24 mouse cellular contexts compared by ENCODE assay signal in the genomic region with DNA sequence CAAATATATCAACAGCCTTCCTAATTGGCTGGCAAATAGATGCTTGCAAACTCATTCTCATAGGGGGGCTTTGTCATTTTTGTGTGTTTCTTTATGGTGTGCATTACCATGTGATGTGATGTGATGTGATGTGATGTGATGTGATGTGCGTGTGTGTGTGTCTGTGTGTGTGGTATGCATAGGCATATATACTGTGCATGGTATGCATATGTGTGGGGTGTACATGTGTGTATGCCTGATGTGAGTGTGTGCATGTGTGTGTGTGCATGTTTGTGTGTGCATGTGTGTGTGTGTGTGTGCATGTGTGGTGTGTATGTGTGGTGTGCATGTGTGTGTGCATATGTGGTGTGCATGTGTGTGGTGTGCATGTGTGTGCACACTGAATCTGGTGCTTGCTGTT. TPM values are rescaled to one million over a fixed set of nuclear protein-coding genes. Genes with fewer than 3 reads are reported as not detected.
DNase-seq lines count a peak whose midpoint lies in the region; ATAC-seq and TF ChIP-seq lines count a peak whose summit lies in the region.
"Had no signal": no experiment of that assay in that cellular context is flagged by ENCODE, and none has a peak within 500 bp of the region (broad histone marks: within the 10 kb centered on the region; RNA-seq: fewer than 3 reads in every experiment).

No protein-coding gene starts in this region.

- 0 out of 2 replicates have a peak, but pooled peaks have one; percentile 58 for ATAC-seq in embryonic facial prominence, embryonic 12.5 days (ENCODE audit: insufficient number of reproducible peaks, insufficient read depth, low FRiP score, low TSS enrichment)
- 0 out of 2 replicates have a peak, but pooled peaks have one; percentile 51 for ATAC-seq in limb, embryonic 14.5 days (ENCODE audit: low FRiP score, low read depth)
- ATAC-seq in neural tube, embryonic 15.5 days (ENCODE audit: low FRiP score), result no peak
- ATAC-seq: activated CD4-positive, CD25-positive, alpha-beta regulatory T cell, adult 4 months; CD4-positive, CD25-positive, alpha-beta regulatory T cell, adult 4 months; forebrain, embryonic 13.5 days; forebrain, embryonic 15.5 days; forebrain, postnatal 0 days; Patski had no signal

- H3K4me1 ChIP-seq in embryonic facial prominence, embryonic 12.5 days, result no peaks in the 10 kb centered on the region
- H3K4me1 ChIP-seq in embryonic facial prominence, embryonic 10.5 days, result peaks cover 5% of the 10 kb centered on the region; the same call in 1 of the 2 replicates
- no peaks in the 10 kb centered on the region for H3K4me1 ChIP-seq in limb, embryonic 14.5 days (ENCODE audit: control insufficient read depth, insufficient read depth, low read length)
- no peaks in the 10 kb centered on the region for H3K4me1 ChIP-seq in limb, embryonic 10.5 days
- no peaks in the 10 kb centered on the region for H3K4me1 ChIP-seq in neural tube, embryonic 15.5 days
- H3K4me1 ChIP-seq: forebrain, embryonic 13.5 days; forebrain, embryonic 15.5 days had no signal

- H3K9ac ChIP-seq in embryonic facial prominence, embryonic 12.5 days, result no peak overlapping the region
- H3K9ac ChIP-seq in limb, embryonic 14.5 days (ENCODE audit: low read depth, low read length, severe bottlenecking), result no peak overlapping the region
- H3K9ac ChIP-seq in neural tube, embryonic 15.5 days (replicated peaks), result no peak overlapping the region
- H3K9ac ChIP-seq: forebrain, embryonic 13.5 days; forebrain, embryonic 15.5 days; forebrain, postnatal 0 days had no signal

- H3K27ac ChIP-seq in embryonic facial prominence, embryonic 12.5 days, result no peak overlapping the region
- H3K27ac ChIP-seq in embryonic facial prominence, embryonic 10.5 days (replicated peaks), result no peak overlapping the region
- no peak overlapping the region for H3K27ac ChIP-seq in limb, embryonic 14.5 days (replicated peaks; ENCODE audit: low read depth, low read length)
- no peak overlapping the region for H3K27ac ChIP-seq in limb, embryonic 10.5 days
- no peak overlapping the region for H3K27ac ChIP-seq in neural tube, embryonic 15.5 days (replicated peaks)
- H3K27ac ChIP-seq: forebrain, embryonic 13.5 days; forebrain, embryonic 15.5 days had no signal

- H3K4me2 ChIP-seq in embryonic facial prominence, embryonic 12.5 days (replicated peaks), result no peak overlapping the region
- no peak overlapping the region for H3K4me2 ChIP-seq in limb, embryonic 14.5 days (replicated peaks; ENCODE audit: low read depth, low read length, severe bottlenecking)
- no peak overlapping the region for H3K4me2 ChIP-seq in neural tube, embryonic 15.5 days
- H3K4me2 ChIP-seq: forebrain, embryonic 13.5 days; forebrain, embryonic 15.5 days had no signal

- no peak for DNase-seq in embryonic facial prominence, embryonic 10.5 days (ENCODE audit: low spot score)
- no peak for DNase-seq in limb, embryonic 14.5 days (ENCODE audit: low spot score)
- no peak for DNase-seq in limb, embryonic 10.5 days (ENCODE audit: low spot score)
- DNase-seq in neural tube, embryonic 10.5 days (ENCODE audit: extremely low spot score, low spot score), result peak; percentile 7
- DNase-seq: adrenal gland, adult 8-10 months; adrenal gland, postnatal 14 days; adrenal gland, postnatal 36 days; B cell, adult 2 months; cerebellum, adult 11-12 months; cerebellum, adult 2 months; cerebellum, adult 9-10 months; cerebellum, postnatal 10 days; cerebellum, postnatal 25 days; forebrain, postnatal 0 days had no signal

- H3K4me3 ChIP-seq in embryonic facial prominence, embryonic 12.5 days, result no peak overlapping the region
- H3K4me3 ChIP-seq in embryonic facial prominence, embryonic 10.5 days, result no peak overlapping the region
- no peak overlapping the region for H3K4me3 ChIP-seq in limb, embryonic 14.5 days (replicated peaks; ENCODE audit: low read length)
- no peak overlapping the region for H3K4me3 ChIP-seq in limb, embryonic 10.5 days
- H3K4me3 ChIP-seq in neural tube, embryonic 15.5 days (replicated peaks), result no peak overlapping the region
- H3K4me3 ChIP-seq: forebrain, embryonic 13.5 days; forebrain, embryonic 15.5 days had no signal

- H3K27me3 ChIP-seq in embryonic facial prominence, embryonic 12.5 days, result no peaks in the 10 kb centered on the region
- H3K27me3 ChIP-seq in embryonic facial prominence, embryonic 10.5 days (replicated peaks; ENCODE audit: low read depth, poor library complexity, severe bottlenecking), result no peaks in the 10 kb centered on the region
- H3K27me3 ChIP-seq in limb, embryonic 14.5 days (ENCODE audit: control insufficient read depth, insufficient read depth, low read length), result no peaks in the 10 kb centered on the region
- no peaks in the 10 kb centered on the region for H3K27me3 ChIP-seq in limb, embryonic 10.5 days (ENCODE audit: low read depth, poor library complexity, severe bottlenecking)
- H3K27me3 ChIP-seq in neural tube, embryonic 15.5 days (replicated peaks), result no peaks in the 10 kb centered on the region
- H3K27me3 ChIP-seq: CH12.LX; forebrain, embryonic 13.5 days; forebrain, embryonic 15.5 days; Patski had no signal

- TF ChIP-seq POLR2A in limb, embryonic 14.5 days (IDR thresholded peaks at IDR 0.05; ENCODE audit: borderline replicate concordance, extremely low read depth, insufficient read depth, insufficient read length), result no peak

- H3K9me3 ChIP-seq in embryonic facial prominence, embryonic 12.5 days, result peaks cover 3% of the 10 kb centered on the region; the same call in 1 of the 2 replicates
- no peaks in the 10 kb centered on the region for H3K9me3 ChIP-seq in embryonic facial prominence, embryonic 10.5 days
- no peaks in the 10 kb centered on the region for H3K9me3 ChIP-seq in limb, embryonic 14.5 days (ENCODE audit: control insufficient read depth, low read length)
- H3K9me3 ChIP-seq in limb, embryonic 10.5 days (replicated peaks), result no peaks in the 10 kb centered on the region
- H3K9me3 ChIP-seq in neural tube, embryonic 15.5 days (replicated peaks), result 0 out of 2 replicates have a peak, but pooled peaks cover 2% of the 10 kb centered on the region
- H3K9me3 ChIP-seq: forebrain, embryonic 13.5 days; forebrain, embryonic 15.5 days; G1E had no signal

- H3K36me3 ChIP-seq in embryonic facial prominence, embryonic 12.5 days, result no peaks in the 10 kb centered on the region
- H3K36me3 ChIP-seq in embryonic facial prominence, embryonic 10.5 days (replicated peaks), result no peaks in the 10 kb centered on the region
- H3K36me3 ChIP-seq in limb, embryonic 14.5 days (ENCODE audit: control insufficient read depth, insufficient read depth, low read length), result no peaks in the 10 kb centered on the region
- no peaks in the 10 kb centered on the region for H3K36me3 ChIP-seq in limb, embryonic 10.5 days
- no peaks in the 10 kb centered on the region for H3K36me3 ChIP-seq in neural tube, embryonic 15.5 days
- H3K36me3 ChIP-seq: forebrain, embryonic 15.5 days; G1E had no signal

- WGBS in embryonic facial prominence, embryonic 12.5 days, result 100% methylated on average over 1 of the region's 1 CpGs
- 87% methylated on average over 1 of the region's 1 CpGs for WGBS in embryonic facial prominence, embryonic 10.5 days
- WGBS in limb, embryonic 14.5 days, result 90% methylated on average over 1 of the region's 1 CpGs
- 86% methylated on average over 1 of the region's 1 CpGs for WGBS in limb, embryonic 10.5 days
- 96% methylated on average over 1 of the region's 1 CpGs for WGBS in neural tube, embryonic 15.5 days

RNA-seq across cellular contexts. Expression of a gene that starts 18.5 kb away (rescaled TPM):
- polyA plus RNA-seq in embryonic facial prominence, embryonic 12.5 days (2016; fragmentation: Nextera tagmentation; extraction: Ambion mirVana), result 177 and 179 TPM in 2 replicates
- polyA plus RNA-seq in embryonic facial prominence, embryonic 10.5 days (2016; fragmentation: Nextera tagmentation; extraction: Ambion mirVana), result 195 and 208 TPM in 2 replicates
- 118 and 132 TPM in 2 replicates for polyA plus RNA-seq in limb, embryonic 14.5 days (2012; rRNA removed)
- 109 and 119 TPM in 2 replicates for polyA plus RNA-seq in limb, embryonic 14.5 days (2014; fragmentation: Nextera tagmentation; extraction: Ambion mirVana)
- polyA plus RNA-seq in limb, embryonic 10.5 days (2016; fragmentation: Nextera tagmentation; extraction: Ambion mirVana), result 193 and 217 TPM in 2 replicates
- 101 TPM in 2 replicates for polyA plus RNA-seq in neural tube, embryonic 15.5 days (2015; fragmentation: Nextera tagmentation; extraction: Ambion mirVana)

RNA-seq across cellular contexts. Expression of a gene that starts 41.8 kb away (rescaled TPM):
- 115 and 116 TPM in 2 replicates for polyA plus RNA-seq in embryonic facial prominence, embryonic 12.5 days (2016; fragmentation: Nextera tagmentation; extraction: Ambion mirVana)
- 92.6 and 95.4 TPM in 2 replicates for polyA plus RNA-seq in embryonic facial prominence, embryonic 10.5 days (2016; fragmentation: Nextera tagmentation; extraction: Ambion mirVana)
- 201 and 206 TPM in 2 replicates for polyA plus RNA-seq in limb, embryonic 14.5 days (2012; rRNA removed)
- polyA plus RNA-seq in limb, embryonic 14.5 days (2014; fragmentation: Nextera tagmentation; extraction: Ambion mirVana), result 218 and 221 TPM in 2 replicates
- polyA plus RNA-seq in limb, embryonic 10.5 days (2016; fragmentation: Nextera tagmentation; extraction: Ambion mirVana), result 105 and 107 TPM in 2 replicates
- 85.7 and 106 TPM in 2 replicates for polyA plus RNA-seq in neural tube, embryonic 15.5 days (2015; fragmentation: Nextera tagmentation; extraction: Ambion mirVana)

RNA-seq across cellular contexts. Expression of a gene that starts 50.6 kb away (rescaled TPM):
- polyA plus RNA-seq in embryonic facial prominence, embryonic 12.5 days (2016; fragmentation: Nextera tagmentation; extraction: Ambion mirVana), result 17.3 and 19.9 TPM in 2 replicates
- 11.9 and 14.6 TPM in 2 replicates for polyA plus RNA-seq in embryonic facial prominence, embryonic 10.5 days (2016; fragmentation: Nextera tagmentation; extraction: Ambion mirVana)
- polyA plus RNA-seq in limb, embryonic 14.5 days (2012; rRNA removed), result 0.65 and 0.73 TPM in 2 replicates
- 11.7 and 13.4 TPM in 2 replicates for polyA plus RNA-seq in limb, embryonic 14.5 days (2014; fragmentation: Nextera tagmentation; extraction: Ambion mirVana)
- polyA plus RNA-seq in limb, embryonic 10.5 days (2016; fragmentation: Nextera tagmentation; extraction: Ambion mirVana), result 14.9 and 15.2 TPM in 2 replicates
- 17.0 and 19.8 TPM in 2 replicates for polyA plus RNA-seq in neural tube, embryonic 15.5 days (2015; fragmentation: Nextera tagmentation; extraction: Ambion mirVana)

RNA-seq across cellular contexts. Expression of a gene that starts 53.4 kb away (rescaled TPM):
- polyA plus RNA-seq in embryonic facial prominence, embryonic 12.5 days (2016; fragmentation: Nextera tagmentation; extraction: Ambion mirVana), result 4.0 and 4.4 TPM in 2 replicates
- 4.3 and 5.2 TPM in 2 replicates for polyA plus RNA-seq in embryonic facial prominence, embryonic 10.5 days (2016; fragmentation: Nextera tagmentation; extraction: Ambion mirVana)
- polyA plus RNA-seq in limb, embryonic 14.5 days (2012; rRNA removed), result 1.3 and 2.7 TPM in 2 replicates
- polyA plus RNA-seq in limb, embryonic 14.5 days (2014; fragmentation: Nextera tagmentation; extraction: Ambion mirVana), result 1.5 and 1.8 TPM in 2 replicates
- 4.8 and 5.0 TPM in 2 replicates for polyA plus RNA-seq in limb, embryonic 10.5 days (2016; fragmentation: Nextera tagmentation; extraction: Ambion mirVana)
- 0.29 and 0.50 TPM in 2 replicates for polyA plus RNA-seq in neural tube, embryonic 15.5 days (2015; fragmentation: Nextera tagmentation; extraction: Ambion mirVana)
- polyA plus RNA-seq: CD4-positive, CD25-positive, alpha-beta regulatory T cell, adult 4 months; cortical plate, adult 2 months; G1E; Patski had no signal
